Mouse (Mus musculus): ENCODE data around the gene Zfp871. TPM values are rescaled to one million over a fixed set of nuclear protein-coding genes. Genes with fewer than 3 reads are reported as not detected.

The Zfp871 gene
- 10 to 100 TPM; 22.0 to 24.6 TPM for polyA plus RNA-seq (2017; shearing (Covaris generic))

GRCm38 (mm10) chr17:32788094-32788559 lies at the start of gene Zfp871:
Gene Zfp871 (minus strand): TSS chr17:32788287.

GRCm38 (mm10) chr17:32829540-32830417 lies 41.7 kb upstream of the Zfp871 start, which contains the start of gene Zfp799:
Gene Zfp799 (minus strand): TSS chr17:32830261.

GRCm38 (mm10) chr17:32809544-32810374 lies 21.7 kb upstream of the Zfp871 start, which contains the start of gene Zfp811:
Gene Zfp811 (minus strand): TSS chr17:32809931.

Other genes with a start within 250 kb of the Zfp871 start
- 1 to 10 TPM in 1 of 2 experiments, not detected in 1; 2.2 TPM for gene Cyp4f37, start 167.0 kb downstream of the Zfp871 start, polyA plus RNA-seq (2017; shearing (Covaris generic))
- gene Cyp4f40, start 129.4 kb downstream of the Zfp871 start, polyA plus RNA-seq (2017; shearing (Covaris generic)) = under 1 TPM in 1 of 2 experiments, not detected in 1; 0.17 TPM
- gene Cyp4f15, start 102.7 kb downstream of the Zfp871 start, polyA plus RNA-seq (2017; shearing (Covaris generic)) = not detected
- under 1 TPM in 1 of 2 experiments, not detected in 1; 0.75 TPM for gene Zfp811, start 21.6 kb upstream of the Zfp871 start, polyA plus RNA-seq (2017; shearing (Covaris generic))
- gene Zfp799, start 42.0 kb upstream of the Zfp871 start, polyA plus RNA-seq (2017; shearing (Covaris generic)) = 10 to 100 TPM in 1 of 2 experiments, 1 to 10 TPM in 1; 9.8 to 14.2 TPM
- gene Zfp870, start 103.4 kb upstream of the Zfp871 start, polyA plus RNA-seq (2017; shearing (Covaris generic)) = 10 to 100 TPM in 1 of 2 experiments, 1 to 10 TPM in 1; 5.8 to 10.3 TPM
- gene Cyp4f14, start 129.1 kb upstream of the Zfp871 start, polyA plus RNA-seq (2017; shearing (Covaris generic)) = not detected
- gene Cyp4f13, start 159.1 kb upstream of the Zfp871 start, polyA plus RNA-seq (2017; shearing (Covaris generic)) = 10 to 100 TPM; 37.9 to 48.2 TPM
- 10 to 100 TPM; 17.0 to 21.9 TPM for gene Zfp472, start 177.5 kb upstream of the Zfp871 start, polyA plus RNA-seq (2017; shearing (Covaris generic))
- gene Zfp952, start 204.8 kb upstream of the Zfp871 start, polyA plus RNA-seq (2017; shearing (Covaris generic)) = 10 to 100 TPM; 16.3 to 19.6 TPM
- 10 to 100 TPM in 1 of 2 experiments, 1 to 10 TPM in 1; 8.5 to 12.3 TPM for gene Zfp763, start 245.1 kb upstream of the Zfp871 start, polyA plus RNA-seq (2017; shearing (Covaris generic))

Measured in inflammation-experienced regulatory T-cells (primary cell).